Mouse (Mus musculus) ES-E14 (cell line): ENCODE measurements around the gene Crb3.

Source experiments
- CHD2 ChIP-seq: IDR thresholded peaks from 2 replicates; pipeline ENCODE4 v1.6.1; 2014; ENCODE audit warnings: mild to moderate bottlenecking, low read depth, low read length, inconsistent platforms
- ZNF384 ChIP-seq: IDR thresholded peaks from 2 replicates; pipeline ENCODE4 v1.6.1; 2012; ENCODE audit warnings: low read depth, low read length, inconsistent platforms

GRCm38 (mm10) chr17:57063031-57063430, 4.1 kb downstream of the Crb3 start:
- no peak for TF ChIP-seq CHD2
- TF ChIP-seq ZNF384: no peak
